Mouse (Mus musculus) cerebellum, postnatal 36 days (tissue): ENCODE data around the gene Cav1.

Experiments
- DNase-seq, 2 experiments: peaks; one replicate each; pipeline ENCODE4 v3.0.0; 2021 to 2022; ENCODE audit warnings: mixed read lengths in 2 of 2

Gene Cav1

GRCm38 (mm10) chr6:17305954-17306601 is at the start of gene Cav1:
TSS of gene Cav1 (plus strand) at chr6:17306335.
- peak; percentile 43 to 44 for DNase-seq

- no peak for DNase-seq
These were observed 48.0 kb upstream of the Cav1 start for GRCm38 (mm10) chr6:17258142-17258541.

GRCm38 (mm10) chr6:17258911-17259310 is 47.2 kb upstream of the Cav1 start:
- no peak for DNase-seq

- no peak for DNase-seq
These were observed 43.3 kb upstream of the Cav1 start for GRCm38 (mm10) chr6:17262786-17263185.

GRCm38 (mm10) chr6:17265043-17265442 is 41.1 kb upstream of the Cav1 start:
- no peak for DNase-seq

- no peak for DNase-seq
These were observed 39.7 kb upstream of the Cav1 start for GRCm38 (mm10) chr6:17266466-17266865.

- DNase-seq: no peak
These were observed 27.8 kb upstream of the Cav1 start for GRCm38 (mm10) chr6:17278366-17278765.

GRCm38 (mm10) chr6:17280939-17281756 is 25.0 kb upstream of the Cav1 start, which contains the start of gene Cav2:
TSS of gene Cav2 (plus strand) at chr6:17281185.
- peak; percentile 71 to 74 for DNase-seq

GRCm38 (mm10) chr6:17281757-17282092 is 24.4 kb upstream of the Cav1 start:
- peak in 1 of 2 experiments; percentile 6 for DNase-seq

- DNase-seq: no peak
These were observed 24.0 kb upstream of the Cav1 start for GRCm38 (mm10) chr6:17282159-17282558.

- no peak for DNase-seq
These were observed 22.3 kb upstream of the Cav1 start for GRCm38 (mm10) chr6:17283834-17284233.

GRCm38 (mm10) chr6:17286381-17286780 is 19.8 kb upstream of the Cav1 start:
- DNase-seq: no peak

- DNase-seq: no peak
These were observed 11.0 kb upstream of the Cav1 start for GRCm38 (mm10) chr6:17295116-17295515.

- peak in 1 of 2 experiments; percentile 3 for DNase-seq
These were observed 629 bp downstream of the Cav1 start for GRCm38 (mm10) chr6:17306602-17307325.

- DNase-seq: peak; percentile 23 to 42
These were observed 1.5 kb downstream of the Cav1 start for GRCm38 (mm10) chr6:17307461-17308115.

- DNase-seq: no peak
These were observed 2.5 kb downstream of the Cav1 start for GRCm38 (mm10) chr6:17308661-17309060.

- DNase-seq: no peak
These were observed 3.1 kb downstream of the Cav1 start for GRCm38 (mm10) chr6:17309260-17309659.

GRCm38 (mm10) chr6:17314241-17314640 is 8.1 kb downstream of the Cav1 start:
- DNase-seq: no peak

- DNase-seq: no peak
These were observed 8.8 kb downstream of the Cav1 start for GRCm38 (mm10) chr6:17314659-17315616.

- no peak for DNase-seq
These were observed 10.4 kb downstream of the Cav1 start for GRCm38 (mm10) chr6:17316294-17317166.

GRCm38 (mm10) chr6:17317167-17317524 is 11.0 kb downstream of the Cav1 start:
- no peak for DNase-seq
